Mouse (Mus musculus): Measurements from ENCODE around the gene Tpo.

The Tpo gene

DNA sequence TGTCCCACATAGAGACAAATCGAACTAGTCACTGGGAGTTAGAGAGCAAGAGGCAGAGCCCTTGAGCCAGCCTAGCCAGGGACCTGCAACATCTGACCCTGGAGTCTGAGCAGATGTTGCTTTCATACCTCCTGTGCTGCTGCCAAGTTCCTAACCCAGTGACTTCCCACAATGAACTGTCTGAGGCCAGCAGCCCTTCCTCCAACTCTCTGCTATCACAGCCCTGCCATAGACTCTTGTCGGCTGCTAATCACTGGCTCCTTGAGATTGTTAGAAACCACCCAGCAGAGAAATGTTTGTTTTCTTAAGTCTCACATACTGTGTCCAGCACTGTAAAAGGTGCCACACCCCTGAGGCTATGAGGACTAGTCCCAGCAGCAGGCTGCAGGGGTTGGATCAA, 56.1 kb downstream of the Tpo start:
- DNase-seq = peak; percentile 16

DNA sequence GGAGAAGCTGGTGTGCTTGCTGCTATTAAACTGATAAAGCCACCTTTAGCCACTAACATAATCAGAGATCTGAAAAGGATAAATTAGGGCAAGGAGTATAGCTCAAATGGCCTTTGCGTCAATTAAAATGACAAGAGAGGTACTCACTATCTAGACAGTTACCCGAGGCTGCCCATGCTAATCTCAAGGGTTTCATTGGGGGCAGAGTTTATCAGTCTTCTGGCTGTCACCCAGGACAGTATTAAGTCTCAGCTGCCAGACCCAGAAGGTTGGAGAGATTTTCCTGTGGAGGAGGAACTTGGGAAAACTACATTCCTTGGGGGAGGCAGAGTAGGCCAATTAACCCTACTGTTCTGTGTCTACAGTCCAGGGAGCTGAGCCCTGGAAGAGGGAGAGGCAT, 63.1 kb downstream of the Tpo start:
- DNase-seq = no peak

DNA sequence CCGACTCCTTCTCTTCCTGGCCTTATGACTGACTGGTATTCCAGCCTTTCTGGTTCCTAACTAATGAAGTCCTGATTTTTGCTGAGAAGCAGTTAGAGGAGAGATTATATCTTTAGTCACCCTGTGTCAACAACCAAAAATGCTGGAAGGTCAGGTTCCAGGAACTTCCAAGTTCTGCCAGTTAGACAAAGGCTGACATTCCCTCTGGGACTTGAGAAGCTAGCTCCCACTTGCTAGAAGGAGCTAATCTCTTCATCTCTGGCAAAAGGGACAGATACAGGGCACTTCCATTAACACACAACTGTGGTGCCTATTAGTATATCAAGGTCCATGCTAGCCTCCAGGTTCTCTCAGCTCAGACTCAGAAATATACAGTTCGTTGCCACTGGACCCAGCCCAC, 64.6 kb downstream of the Tpo start:
- DNase-seq = no peak

DNA sequence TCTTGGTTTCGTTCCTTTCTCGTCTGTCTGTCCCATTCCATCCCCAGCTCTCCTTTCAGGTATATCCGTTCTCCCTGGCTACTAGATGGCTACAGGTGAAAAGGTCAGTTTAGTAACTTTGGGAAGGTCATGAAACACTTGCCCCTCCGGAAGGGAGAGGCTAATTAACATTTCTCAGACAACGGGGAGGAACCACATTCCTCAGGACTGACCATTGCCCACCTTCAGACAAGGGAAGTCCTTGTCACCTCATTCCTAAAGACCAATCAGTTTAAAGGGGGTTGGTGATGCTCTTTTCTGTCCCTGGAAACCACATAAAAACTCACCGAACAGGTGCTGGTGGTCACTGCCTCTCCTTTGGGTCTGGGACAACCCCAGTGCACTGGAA, 70.3 kb downstream of the Tpo start:
- no peak for DNase-seq

DNA sequence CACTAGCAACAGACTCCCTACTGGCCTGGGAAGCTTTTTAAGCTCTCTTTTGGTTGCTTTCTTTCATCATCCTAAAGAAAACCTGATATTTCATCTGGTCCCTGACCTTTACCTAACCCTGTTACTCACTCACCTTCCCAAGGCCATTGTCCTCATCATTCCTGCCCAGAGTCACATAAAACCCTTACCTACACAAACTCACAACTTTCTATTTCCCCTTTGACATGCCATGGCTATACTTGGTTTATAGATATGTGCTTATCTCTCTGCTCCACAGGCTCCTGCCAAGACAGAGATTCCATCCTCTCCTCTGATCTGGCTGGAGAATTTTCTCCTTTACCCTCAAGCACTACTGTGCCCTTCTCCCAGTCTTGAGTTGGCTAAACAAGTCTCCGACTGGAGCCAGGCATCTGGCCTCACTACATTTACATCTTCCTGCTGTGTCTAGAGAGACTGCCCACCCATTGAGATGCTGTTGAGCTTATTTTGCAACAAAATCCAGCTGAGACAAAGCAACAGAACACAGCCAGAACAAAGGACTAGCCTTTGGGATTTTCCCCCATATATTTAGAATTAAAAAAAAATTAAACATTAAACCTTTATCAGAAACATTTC, 70.8 kb downstream of the Tpo start:
- no peak for DNase-seq

DNA sequence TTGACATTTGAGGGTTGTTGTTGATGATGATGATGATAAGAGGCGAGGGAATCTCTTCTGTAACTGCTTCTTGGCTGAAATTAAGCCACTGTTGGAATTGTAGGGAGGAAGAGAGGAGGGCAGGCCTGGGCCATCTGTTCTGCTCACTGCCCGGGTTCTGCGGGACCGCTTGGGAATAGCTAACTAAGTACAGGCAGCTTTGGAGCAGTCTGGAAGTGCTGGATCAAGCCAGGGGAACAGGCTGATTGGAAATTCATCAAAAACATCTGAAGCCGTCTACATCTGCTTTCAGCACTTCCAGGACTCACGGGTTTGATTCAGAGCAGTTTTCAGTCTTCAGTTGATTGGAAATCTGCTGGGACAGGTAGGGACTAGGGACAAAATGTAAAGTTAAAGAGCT, 74.4 kb downstream of the Tpo start:
- no peak for DNase-seq

DNA sequence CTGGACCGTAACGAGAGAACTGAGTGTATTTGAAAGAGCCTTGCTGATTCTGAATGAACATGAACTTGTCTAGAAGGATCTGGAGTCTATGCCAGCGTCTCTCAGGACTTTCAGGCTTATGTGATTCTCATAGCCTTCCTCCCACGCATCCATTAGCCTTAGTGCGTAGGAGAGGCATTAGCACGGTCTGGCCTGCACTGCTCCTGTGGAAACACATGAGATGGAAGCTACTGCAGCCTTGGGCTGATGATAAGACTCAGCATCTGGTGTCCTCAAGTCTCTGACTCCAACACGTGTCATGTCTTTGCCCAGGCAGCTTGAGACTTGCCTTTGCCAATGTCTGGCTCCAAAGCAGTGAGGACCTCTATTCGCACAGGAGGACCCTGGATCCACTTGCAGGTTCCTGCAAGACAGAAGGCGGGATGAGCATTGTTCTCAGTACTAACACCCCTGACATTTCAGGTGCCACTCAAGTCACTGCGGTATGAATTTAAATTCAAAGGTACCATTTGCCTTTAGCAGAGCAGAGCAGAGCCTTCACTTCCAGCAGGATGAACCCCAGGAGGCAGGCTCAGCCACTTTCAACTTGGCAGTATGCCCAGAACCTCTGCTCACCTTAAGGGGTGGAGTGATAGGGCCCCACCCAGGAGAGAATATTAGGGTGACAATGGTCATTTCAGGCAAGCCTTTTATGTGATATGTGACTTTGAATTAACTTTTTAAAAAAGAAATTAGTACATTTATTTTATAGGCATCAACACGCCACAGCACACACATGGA, 77.5 kb downstream of the Tpo start:
- no peak for DNase-seq

DNA sequence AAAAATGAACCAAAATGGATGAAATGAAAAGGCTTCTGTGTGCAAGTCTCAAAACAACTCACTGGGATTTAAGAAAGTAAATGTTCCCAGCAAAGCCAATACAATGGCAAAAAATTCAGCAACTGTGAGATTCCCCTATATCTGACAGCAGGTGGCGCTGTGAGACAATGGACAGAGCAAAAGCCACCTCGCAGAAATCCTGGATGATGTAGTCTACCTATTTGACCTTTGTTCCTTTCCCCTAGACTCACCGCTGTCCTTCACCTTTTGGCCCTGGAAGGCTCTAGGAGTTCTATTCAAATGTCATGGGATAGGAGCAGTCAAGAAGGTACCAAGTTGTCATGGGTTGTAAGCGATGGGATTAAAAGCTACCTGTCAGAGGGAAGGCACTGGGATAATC, 82.2 kb downstream of the Tpo start:
- DNase-seq = peak; percentile 66

DNA sequence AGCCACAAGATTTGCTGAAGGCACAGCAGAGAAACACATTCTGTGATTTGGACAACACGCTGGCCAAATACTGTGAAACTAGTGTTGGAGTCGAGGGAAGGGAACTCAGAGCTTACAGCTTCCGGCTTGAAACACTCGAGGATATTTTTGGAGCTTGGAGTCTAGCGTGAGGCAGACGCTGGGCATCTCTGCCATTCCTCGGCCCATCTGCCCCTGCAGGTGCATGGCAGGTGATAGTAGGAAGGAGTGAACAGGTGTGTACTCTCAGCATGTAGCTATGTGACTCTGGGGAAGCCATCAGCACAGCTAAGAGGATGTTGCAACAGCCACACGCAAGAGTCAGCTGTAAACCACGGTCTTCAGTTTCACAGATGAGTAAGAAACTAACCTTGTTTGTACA, 82.6 kb downstream of the Tpo start:
- no peak for DNase-seq

DNA sequence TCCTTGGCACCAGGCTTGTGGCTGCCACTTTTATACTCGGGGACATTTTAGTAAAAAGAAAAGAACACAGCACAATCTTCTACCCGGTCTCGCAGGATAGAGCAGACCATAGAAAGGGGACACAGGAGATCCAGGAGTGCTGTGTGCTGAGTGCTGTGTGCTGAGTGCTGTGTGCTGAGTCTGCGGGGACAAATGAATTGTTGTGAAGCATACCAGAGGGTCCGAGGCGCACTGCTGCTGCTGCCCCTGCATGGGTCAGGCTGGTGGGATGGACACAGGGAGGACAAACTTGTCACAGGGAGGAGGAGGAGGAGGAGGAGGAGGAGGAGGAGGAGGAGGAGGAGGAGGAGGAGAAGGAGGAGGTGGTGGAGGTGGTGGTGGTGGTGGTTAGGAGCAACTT, 83.6 kb downstream of the Tpo start:
- no peak for DNase-seq

DNA sequence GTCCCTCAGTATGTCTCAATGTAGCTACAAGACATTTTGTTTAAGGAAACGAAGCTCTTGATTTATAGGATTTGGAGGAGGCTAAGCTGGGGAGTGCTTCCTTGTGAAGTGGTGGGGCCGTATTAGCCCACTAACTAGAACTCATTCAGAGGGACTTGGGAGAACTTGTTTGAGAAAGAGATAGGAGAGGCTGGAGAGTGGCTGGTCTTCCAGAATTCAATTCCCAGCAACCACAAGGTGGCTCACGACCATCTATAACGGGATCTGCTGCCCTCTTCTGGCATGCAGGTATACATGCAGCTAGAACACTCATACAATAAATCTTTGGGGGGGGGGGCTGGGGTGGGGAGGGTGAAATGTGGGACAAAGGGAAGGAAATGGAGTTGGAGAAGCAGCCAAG, 92.3 kb downstream of the Tpo start:
- peak; percentile 58 for DNase-seq

DNA sequence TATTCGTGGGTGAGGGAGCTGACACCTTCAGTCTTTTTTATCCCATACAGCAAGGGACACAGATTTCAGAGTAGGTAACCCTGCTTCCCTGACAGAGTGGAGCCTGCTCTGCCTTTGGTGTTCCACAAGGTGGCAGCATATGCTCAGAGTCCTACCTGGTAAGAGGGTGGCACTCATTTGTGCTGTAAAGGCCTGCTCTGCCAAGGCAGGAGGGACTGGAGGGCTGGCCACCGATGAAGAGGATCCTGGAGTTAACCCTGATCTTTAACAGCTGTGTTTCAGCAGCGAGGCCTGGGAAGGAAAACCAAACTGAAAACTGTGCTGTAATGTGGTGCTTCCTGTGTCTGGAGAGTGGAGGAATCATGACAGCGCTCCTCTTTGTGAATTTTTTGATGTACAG, 92.9 kb downstream of the Tpo start:
- peak; percentile 64 for DNase-seq

DNA sequence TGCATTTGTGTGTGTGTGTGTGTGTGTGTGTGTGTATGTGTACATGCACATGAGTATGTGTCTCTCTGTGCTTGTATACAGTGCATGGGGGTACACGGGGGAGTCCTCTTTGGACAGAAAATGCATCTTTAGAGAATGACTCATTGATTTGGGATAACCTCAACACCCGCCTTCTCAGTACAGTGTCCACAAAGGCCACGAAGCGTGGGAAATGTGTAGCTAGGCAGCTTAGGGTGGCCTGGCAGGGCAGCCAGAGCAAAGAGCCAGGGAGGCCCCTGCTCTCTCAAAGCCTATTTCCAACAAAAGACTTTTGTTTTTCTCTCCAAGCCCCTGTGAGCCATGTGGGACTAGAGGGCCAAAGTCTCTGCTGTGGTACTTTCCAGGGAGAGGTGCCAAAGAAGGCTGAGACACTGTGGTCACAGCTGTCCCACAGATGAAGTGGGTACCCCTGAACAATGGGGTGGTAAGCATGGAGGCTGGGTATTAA, 95.8 kb downstream of the Tpo start:
- DNase-seq = no peak

DNA sequence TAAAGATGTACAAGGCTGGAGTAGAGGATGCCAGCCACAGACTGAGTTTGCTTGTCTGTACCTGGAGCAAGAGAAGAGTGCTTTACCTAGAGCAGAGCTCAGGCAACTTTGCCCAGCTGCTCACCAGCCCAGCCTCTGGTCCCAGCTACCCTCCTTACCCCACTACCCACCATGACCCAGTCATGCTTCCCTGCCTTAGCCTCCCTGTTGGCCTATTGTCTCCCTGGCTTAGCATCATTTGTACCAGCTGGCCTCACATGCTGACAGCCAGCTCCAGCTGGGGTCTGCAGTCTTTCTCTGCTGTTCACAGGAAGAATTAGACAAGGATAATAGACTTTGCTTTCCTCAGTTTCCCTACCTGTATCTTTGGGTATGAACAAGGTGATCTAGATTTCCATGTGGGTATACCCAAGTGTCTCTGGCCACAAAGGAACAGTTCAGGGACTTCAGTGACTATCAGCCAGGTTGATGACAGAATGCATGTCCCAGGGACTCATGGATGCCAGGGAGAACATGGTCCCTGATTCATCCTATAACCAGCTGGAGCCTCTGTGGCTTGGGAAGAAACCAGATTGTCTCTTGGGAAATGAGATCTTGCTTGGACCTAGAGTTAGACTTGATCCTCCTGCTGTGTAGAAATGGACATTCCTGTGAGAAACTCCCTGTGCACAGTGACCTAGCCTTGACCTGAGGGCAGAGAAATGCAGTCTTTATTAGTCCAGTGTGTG, 96.4 kb downstream of the Tpo start:
- DNase-seq = no peak

DNA sequence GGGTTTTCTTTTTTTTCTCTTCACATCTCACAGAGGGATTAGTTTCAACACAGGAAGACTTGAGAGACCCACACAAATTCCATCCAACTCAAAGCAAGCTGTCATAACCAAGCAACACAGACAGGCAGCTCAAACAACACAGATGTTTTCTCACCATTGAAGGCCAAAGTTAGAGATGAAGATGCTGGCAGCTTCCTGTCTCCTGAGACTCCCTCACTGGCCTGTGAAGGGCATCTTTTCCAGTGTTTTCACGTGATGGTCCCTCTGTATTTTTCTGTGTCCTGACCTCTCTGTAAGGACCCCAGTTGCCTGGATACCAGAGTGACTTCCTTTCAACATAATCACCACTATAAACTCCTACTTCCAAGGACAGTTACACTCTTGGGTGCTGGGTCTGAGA, 97.0 kb downstream of the Tpo start:
- DNase-seq = no peak

DNA sequence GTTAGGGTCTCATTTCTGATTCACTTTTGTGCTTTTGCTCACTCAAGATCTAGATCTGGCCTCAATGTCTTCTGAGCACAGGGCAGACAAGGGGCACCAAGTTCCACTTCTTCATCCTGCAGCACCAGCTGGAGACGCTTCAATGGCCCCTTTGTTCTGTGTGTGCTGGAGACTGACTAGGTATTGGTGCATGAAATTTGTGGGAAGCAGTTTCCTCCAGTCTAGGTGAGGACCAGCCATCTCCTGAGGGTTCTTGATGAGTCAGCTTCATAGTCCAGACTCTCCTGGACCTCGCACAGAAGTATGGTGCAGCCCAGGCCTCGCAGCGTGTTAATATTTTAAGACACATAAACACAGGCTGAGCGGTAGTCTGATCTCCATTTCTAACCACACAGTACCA, 97.7 kb downstream of the Tpo start:
- DNase-seq = no peak

DNA sequence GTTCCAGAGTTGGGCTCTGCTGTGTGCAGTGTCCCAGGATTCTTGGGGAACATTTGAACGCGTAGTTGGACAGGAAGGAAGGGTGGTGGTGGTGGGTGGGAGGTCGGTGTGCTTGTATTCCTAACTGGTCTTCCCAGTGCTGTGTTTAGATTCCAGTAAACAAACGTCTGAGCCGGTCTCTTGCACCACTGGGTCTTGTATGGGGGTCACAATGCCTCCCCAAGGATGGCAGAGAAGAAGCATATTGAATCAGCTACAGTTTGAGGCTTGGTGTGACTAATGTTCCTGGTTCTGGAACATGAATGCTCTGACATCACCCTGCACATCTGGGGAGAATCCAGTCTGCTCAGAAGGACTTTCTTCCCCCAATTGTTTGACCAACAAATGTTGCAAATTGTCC, 101.9 kb downstream of the Tpo start:
- DNase-seq = no peak

DNA sequence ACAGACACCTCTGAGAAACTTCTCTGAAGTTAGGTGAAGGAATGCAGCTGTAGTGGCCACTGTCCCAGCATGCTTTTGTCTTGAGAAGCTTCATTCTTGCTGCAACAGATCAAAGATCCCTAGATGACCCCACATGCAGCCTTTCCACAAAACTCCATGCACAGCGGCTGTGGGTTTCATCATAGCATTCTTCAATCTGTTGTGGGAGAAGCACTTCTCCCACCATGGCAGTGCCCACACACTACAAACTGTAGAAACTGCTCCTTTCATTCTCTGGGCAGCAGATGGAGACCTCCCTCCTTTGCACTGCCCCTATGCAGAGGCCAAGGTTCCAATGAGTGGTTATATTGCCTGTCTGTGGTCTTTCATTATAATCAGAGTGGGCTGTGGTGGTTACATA, 103.3 kb downstream of the Tpo start:
- DNase-seq = no peak

DNA sequence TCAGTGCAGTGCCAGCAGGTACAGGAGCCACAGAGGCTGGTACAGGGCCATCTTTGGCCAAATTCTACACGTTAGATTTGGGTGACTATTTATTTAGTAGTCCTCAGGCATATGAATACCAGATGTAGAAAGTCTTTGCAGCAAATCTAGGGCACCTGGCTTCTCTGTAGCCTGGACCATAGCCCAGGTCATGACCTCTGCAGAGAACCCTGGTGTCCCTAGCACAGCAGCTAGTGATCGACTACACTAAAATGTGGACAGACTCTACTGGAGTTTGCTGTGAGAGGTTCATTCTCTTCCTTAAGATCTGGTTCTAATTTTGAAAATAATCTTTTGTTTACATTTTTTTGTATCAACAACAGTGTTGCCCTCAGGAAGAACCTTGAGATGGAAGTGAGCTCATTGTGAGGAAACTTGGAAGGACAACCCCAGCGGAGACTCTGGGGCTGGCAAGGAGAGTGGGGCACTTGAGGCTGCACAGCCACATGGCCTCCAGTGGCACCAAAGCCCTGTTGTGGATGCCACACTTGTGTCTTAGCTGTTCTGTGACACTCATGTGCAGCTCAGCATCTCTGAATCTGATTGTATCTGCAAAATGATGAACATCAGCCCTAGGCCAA, 104.6 kb downstream of the Tpo start:
- peak; percentile 35 for DNase-seq

DNA sequence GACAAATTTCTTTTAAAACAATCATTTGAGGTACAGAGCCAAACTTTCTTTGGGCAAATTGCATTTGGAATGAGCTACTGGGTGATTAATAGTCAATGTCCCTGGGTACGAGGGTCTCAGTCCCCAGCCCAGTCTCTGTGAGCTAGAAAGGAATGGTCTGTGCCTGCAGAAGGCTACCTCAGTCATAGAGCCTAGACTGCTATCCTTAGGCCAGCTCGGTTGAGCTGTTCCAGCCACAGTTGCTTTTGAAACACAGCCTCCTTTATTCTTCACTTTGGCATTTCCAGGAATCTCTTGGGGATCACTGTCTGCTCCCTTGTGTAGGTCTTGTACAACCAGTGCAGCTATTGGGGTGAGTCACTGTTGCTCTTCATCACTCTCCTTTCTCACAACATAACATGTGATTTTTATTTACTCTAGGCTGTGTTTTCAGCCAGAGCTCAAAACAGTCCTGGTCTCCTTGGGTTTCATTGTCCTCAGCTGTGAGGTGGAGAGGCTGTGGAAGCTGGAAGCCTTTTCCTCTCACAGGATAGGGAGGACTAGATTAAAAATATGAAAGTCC, 108.1 kb downstream of the Tpo start:
- no peak for DNase-seq

DNA sequence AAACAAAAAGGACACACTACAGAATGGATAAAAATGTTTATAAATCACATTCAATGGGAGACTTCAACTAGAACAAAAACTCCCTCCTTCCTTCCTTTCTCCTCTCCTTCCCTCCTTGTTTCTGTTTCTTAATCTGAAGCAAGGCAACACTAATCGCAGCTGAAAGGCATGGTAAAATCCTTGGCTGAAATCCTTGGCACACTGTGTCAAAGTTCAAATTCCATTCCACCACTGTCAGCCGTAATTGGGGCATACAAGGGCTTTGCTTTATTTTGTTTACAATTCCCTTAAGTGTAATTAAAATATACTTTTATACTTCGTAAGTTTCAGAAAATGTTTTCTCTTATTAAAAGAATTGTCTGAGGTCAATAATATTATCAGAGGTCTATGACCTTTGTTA, 108.9 kb downstream of the Tpo start:
- DNase-seq = no peak

DNA sequence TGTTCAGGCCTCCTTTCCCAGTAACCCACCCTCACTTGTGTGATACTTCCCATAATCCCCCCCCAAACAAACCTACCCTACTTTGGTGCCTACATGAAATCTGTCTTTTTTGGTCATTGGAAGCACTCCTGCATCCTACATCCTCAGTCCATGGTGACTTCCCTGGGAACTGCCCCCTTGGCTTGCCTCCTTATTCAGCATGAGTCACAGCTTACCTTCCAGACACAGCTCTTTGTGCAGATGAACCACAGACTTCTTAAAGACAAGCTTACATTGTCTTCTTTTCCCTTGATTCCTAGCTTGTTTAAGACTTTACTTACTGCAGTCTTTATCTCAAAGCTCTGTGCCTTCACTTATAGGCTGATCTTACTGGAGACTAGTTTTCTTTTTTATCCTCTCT, 112.0 kb downstream of the Tpo start:
- DNase-seq = no peak

DNA sequence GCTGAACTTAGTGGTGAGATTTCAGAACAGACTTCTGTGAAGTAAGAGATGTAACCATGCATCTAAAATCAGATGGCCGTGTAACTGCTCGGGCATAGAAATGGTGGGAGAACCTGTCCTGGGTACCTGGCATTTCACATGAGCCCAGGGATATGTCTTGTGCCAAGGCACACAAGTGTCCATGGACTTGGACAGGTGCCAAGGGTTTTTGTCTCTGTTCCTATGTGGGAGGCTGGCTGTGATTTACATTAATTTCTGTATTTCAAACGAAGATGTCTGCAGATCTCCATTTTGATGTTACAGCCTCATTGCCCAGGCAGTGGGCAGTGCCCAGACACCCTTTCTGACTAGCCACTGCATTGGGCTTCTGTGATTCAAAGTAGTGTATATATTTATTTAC, 115.3 kb downstream of the Tpo start:
- DNase-seq = no peak

Data from lung, postnatal 14 days (tissue).